Mouse (Mus musculus) mouse embryonic stem cell (cell line): ENCODE data around the gene Cntnap2.

Experiments
- in situ Hi-C, 2 experiments: fragments of 300-500 bp; cut with MboI; formaldehyde crosslinking; loops; 1 replicate in 1 of 2; 3 replicates in 1 of 2; pipeline ENCODE4 v1.14.3; 2019 to 2020; ENCODE audit warnings: low sequenced_read_pairs in 2 of 2, low pct_unique_long_range_greater_than_20kb in 1 of 2, mixed read lengths in 1 of 2; ENCODE audit not compliant: unreplicated experiment in 1 of 2

Cntnap2 gene

DNA sequence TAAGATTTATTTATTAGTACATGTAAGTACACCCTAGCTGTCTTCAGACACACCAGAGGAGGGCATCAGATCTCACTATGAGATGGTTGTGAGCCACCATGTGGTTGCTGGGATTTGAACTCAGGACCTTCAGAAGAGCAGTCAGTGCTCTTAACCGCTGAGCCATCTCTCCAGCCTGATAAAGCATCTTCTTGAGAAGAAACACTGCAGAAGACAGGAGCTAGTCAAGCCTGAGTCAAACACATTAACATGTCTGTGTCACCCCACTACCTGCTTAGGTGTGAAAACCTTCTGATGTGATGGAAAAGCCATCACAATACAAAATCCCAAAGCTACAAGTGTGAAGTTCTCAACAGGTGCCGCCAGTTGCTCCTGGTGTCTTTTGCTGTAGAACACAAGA is 2275.2 kb downstream of the Cntnap2 start:
- in situ Hi-C loops, result no loop called here

- in situ Hi-C loops, result no loop called here
These were observed 2278.1 kb downstream of the Cntnap2 start for GRCm38 (mm10) chr6:47337300-47337699.

DNA sequence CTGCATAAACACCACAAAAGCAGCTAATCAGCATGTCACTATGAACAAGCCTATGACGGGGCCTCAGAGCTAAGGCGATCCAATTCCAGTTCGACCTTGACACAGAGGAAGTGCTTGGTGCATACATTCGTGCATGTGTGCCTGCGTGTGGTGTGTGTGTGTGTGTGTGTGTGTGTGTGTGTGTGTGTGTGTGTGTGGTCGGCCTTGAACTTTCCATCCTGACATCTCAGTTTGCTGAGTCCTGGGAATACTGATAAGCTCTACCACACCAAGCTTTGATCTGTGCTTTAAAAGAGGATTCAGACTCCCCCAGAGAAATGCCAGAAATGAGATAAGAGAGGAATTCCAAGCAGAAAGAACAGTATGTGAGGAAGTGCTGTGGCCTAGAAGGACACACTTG is 2279.0 kb downstream of the Cntnap2 start:
- in situ Hi-C loops, result no loop called here

DNA sequence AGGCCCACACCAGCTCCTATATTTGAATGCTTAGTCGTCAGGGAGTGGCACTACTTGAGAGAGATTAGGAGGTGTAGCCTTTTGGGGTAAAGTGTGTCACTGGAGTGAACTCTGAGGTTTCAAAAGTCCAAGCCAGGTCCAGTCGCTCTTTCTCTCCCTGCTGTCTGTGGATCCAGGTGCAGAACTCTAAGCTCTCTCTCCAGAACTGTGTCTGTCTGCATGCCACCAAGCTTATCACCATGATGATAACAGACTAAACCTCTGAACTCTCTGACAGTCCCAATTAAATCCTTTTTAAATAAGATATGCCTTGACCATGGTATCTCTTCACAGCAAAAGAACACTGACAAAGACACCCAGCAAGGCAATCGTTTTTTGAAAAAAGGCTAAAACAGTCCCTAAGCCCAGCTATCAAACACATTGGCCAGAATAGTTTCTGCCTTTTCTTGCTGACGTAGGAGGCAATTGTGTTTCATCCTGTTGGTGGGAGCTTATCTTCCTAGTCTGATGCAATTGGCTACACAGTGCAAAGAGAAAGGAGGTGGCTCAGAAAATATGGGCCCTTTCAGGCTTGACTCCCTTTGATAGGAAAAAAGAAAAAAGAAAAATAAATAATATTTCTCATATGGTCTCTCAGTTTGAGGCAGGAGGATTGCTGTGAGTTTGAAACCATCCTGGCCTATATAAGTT is 2281.8 kb downstream of the Cntnap2 start:
- in situ Hi-C loops, result no loop called here

GRCm38 (mm10) chr6:47341503-47341884 is 2282.3 kb downstream of the Cntnap2 start:
- in situ Hi-C loops, result no loop called here

- in situ Hi-C loops, result no loop called here
These were observed 2284.1 kb downstream of the Cntnap2 start for GRCm38 (mm10) chr6:47343245-47343644.

DNA sequence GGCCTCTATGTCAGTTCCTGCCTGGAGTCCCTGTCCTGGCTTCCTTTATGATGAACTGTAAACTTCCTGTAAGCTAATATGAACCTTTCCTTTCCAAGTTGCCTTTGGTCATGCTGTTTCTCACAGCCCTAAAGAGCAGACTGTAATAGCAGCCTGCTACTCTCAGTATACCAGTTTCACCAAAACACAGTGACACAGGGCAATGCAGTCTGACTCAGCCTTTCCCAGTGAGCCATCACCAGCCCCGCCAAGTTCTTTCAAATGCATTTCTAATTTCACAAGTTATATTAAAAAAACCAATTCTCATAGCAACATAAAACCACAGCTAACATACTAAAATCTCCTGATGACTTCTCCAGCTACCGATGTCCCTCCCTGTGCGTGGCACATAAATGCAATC is 2285.5 kb downstream of the Cntnap2 start:
- in situ Hi-C loops, result no loop called here

GRCm38 (mm10) chr6:47350100-47350690 is 2291.0 kb downstream of the Cntnap2 start:
- in situ Hi-C loops, result no loop called here
